Comparison of ENCODE assay signal across 10 mouse cellular contexts in genomic region chr1:182953667-182954066, GRCm38 (mm10). TPM values are rescaled to one million over a fixed set of nuclear protein-coding genes. Genes with fewer than 3 reads are reported as not detected.
DNase-seq lines count a peak whose midpoint lies in the region; ATAC-seq and TF ChIP-seq lines count a peak whose summit lies in the region.
"Had no signal": no experiment of that assay in that cellular context is flagged by ENCODE, and none has a peak within 500 bp of the region (broad histone marks: within the 10 kb centered on the region; RNA-seq: fewer than 3 reads in every experiment).

No protein-coding gene starts in this region.

- H3K4me3 ChIP-seq in lung, embryonic 14.5 days (ENCODE audit: low read depth, low read length), result no peak overlapping the region
- H3K4me3 ChIP-seq in bone marrow macrophage, adult 2 months (ENCODE audit: insufficient read depth, low read length), result no peak overlapping the region
- H3K4me3 ChIP-seq in heart, embryonic 11.5 days (ENCODE audit: low read depth, low read length), result no peak overlapping the region
- H3K4me3 ChIP-seq in midbrain, embryonic 14.5 days (replicated peaks; ENCODE audit: low read depth, low read length), result no peak overlapping the region
- no peak overlapping the region for H3K4me3 ChIP-seq in neural tube, embryonic 15.5 days (replicated peaks)
- H3K4me3 ChIP-seq: left cerebral cortex, adult 2 months had no signal

- H3K4me2 ChIP-seq in lung, embryonic 14.5 days, result no peak overlapping the region
- H3K4me2 ChIP-seq in heart, embryonic 11.5 days, result peak overlapping the region; percentile 66
- no peak overlapping the region for H3K4me2 ChIP-seq in midbrain, embryonic 14.5 days (ENCODE audit: low read length)
- H3K4me2 ChIP-seq in neural tube, embryonic 15.5 days, result no peak overlapping the region

- no peaks in the 10 kb centered on the region for H3K9me3 ChIP-seq in lung, embryonic 14.5 days (ENCODE audit: low read depth, low read length)
- H3K9me3 ChIP-seq in heart, embryonic 11.5 days (replicated peaks; ENCODE audit: control insufficient read depth, low read length), result no peaks in the 10 kb centered on the region
- no peaks in the 10 kb centered on the region for H3K9me3 ChIP-seq in midbrain, embryonic 14.5 days (ENCODE audit: control insufficient read depth, low read length)
- no peaks in the 10 kb centered on the region for H3K9me3 ChIP-seq in neural tube, embryonic 15.5 days (replicated peaks)

- no peak for ATAC-seq in lung, embryonic 14.5 days (ENCODE audit: insufficient read depth)
- ATAC-seq in heart, embryonic 11.5 days (replicated peaks; ENCODE audit: insufficient number of reproducible peaks, low FRiP score, low TSS enrichment), result no peak
- ATAC-seq in midbrain, embryonic 14.5 days (ENCODE audit: low FRiP score, low TSS enrichment), result no peak
- ATAC-seq in neural tube, embryonic 15.5 days (ENCODE audit: low FRiP score), result no peak
- ATAC-seq in megakaryocyte-erythroid progenitor cell, adult 5-6 weeks (replicated peaks; ENCODE audit: low FRiP score, low TSS enrichment, poor library complexity, severe bottlenecking), result no peak

- DNase-seq in lung, embryonic 14.5 days, result no peak
- DNase-seq in lung, postnatal 25 days (ENCODE audit: low spot score), result no peak
- no peak for DNase-seq in midbrain, embryonic 14.5 days
- DNase-seq: kidney, adult 2 months; thymus, postnatal 4 days had no signal

- H3K9ac ChIP-seq in lung, embryonic 14.5 days, result no peak overlapping the region
- peak overlapping the region; percentile 6; the same call in 1 of the 2 replicates for H3K9ac ChIP-seq in heart, embryonic 11.5 days (ENCODE audit: low read depth, low read length)
- H3K9ac ChIP-seq in midbrain, embryonic 14.5 days (replicated peaks; ENCODE audit: low read length), result no peak overlapping the region
- no peak overlapping the region for H3K9ac ChIP-seq in neural tube, embryonic 15.5 days (replicated peaks)

- no peak for TF ChIP-seq POLR2A in bone marrow macrophage, adult 2 months (IDR thresholded peaks at IDR 0.05; ENCODE audit: borderline replicate concordance, low read depth, low read length)

- no peak for TF ChIP-seq CTCF in lung, embryonic 14.5 days (IDR thresholded peaks at IDR 0.05; ENCODE audit: low read depth)
- no peak for TF ChIP-seq CTCF in bone marrow macrophage, adult 2 months (IDR thresholded peaks at IDR 0.05; ENCODE audit: low read depth, low read length)

- H3K36me3 ChIP-seq in lung, embryonic 14.5 days (ENCODE audit: insufficient read depth), result no peaks in the 10 kb centered on the region
- no peaks in the 10 kb centered on the region for H3K36me3 ChIP-seq in heart, embryonic 11.5 days (ENCODE audit: control insufficient read depth, insufficient read depth, low read length)
- H3K36me3 ChIP-seq in midbrain, embryonic 14.5 days (ENCODE audit: control insufficient read depth, insufficient read depth, low read length), result no peaks in the 10 kb centered on the region
- no peaks in the 10 kb centered on the region for H3K36me3 ChIP-seq in neural tube, embryonic 15.5 days

- WGBS in lung, embryonic 14.5 days, result 61% methylated on average over 4 of the region's 4 CpGs
- WGBS in heart, embryonic 11.5 days (ENCODE audit: insufficient replicate concordance), result 24% methylated on average over 4 of the region's 4 CpGs
- WGBS in midbrain, embryonic 14.5 days, result 69% methylated on average over 4 of the region's 4 CpGs
- whole genome bisulfite sequencing in neural tube, embryonic 15.5 days, result 84% methylated on average over 4 of the region's 4 CpGs

- H3K4me1 ChIP-seq in lung, embryonic 14.5 days (ENCODE audit: insufficient read depth), result peaks cover 14% of the 10 kb centered on the region
- peaks cover 41% of the 10 kb centered on the region for H3K4me1 ChIP-seq in bone marrow macrophage, adult 2 months (ENCODE audit: control insufficient read depth, insufficient read depth, low read length)
- H3K4me1 ChIP-seq in heart, embryonic 11.5 days (ENCODE audit: control insufficient read depth, insufficient read depth, low read length), result peaks cover 34% of the 10 kb centered on the region
- H3K4me1 ChIP-seq in midbrain, embryonic 14.5 days (ENCODE audit: control insufficient read depth, insufficient read depth, low read length), result peaks cover 25% of the 10 kb centered on the region; the same call in 1 of the 2 replicates
- peaks cover 19% of the 10 kb centered on the region for H3K4me1 ChIP-seq in neural tube, embryonic 15.5 days

- no peaks in the 10 kb centered on the region for H3K27me3 ChIP-seq in lung, embryonic 14.5 days (ENCODE audit: insufficient read depth, low read length)
- H3K27me3 ChIP-seq in heart, embryonic 11.5 days (ENCODE audit: control insufficient read depth, insufficient read depth, low read length), result 0 out of 2 replicates have a peak, but pooled peaks cover 5% of the 10 kb centered on the region
- no peaks in the 10 kb centered on the region for H3K27me3 ChIP-seq in midbrain, embryonic 14.5 days (ENCODE audit: control insufficient read depth, insufficient read depth, low read length)
- H3K27me3 ChIP-seq in neural tube, embryonic 15.5 days (replicated peaks), result no peaks in the 10 kb centered on the region

- peak overlapping the region; percentile 9; the same call in 1 of the 2 replicates for H3K27ac ChIP-seq in lung, embryonic 14.5 days (ENCODE audit: low read depth)
- H3K27ac ChIP-seq in bone marrow macrophage, adult 2 months (ENCODE audit: insufficient read depth, low read depth, low read length), result peak overlapping the region; percentile 75
- H3K27ac ChIP-seq in heart, embryonic 11.5 days (ENCODE audit: low read depth, low read length), result peak overlapping the region; percentile 77
- H3K27ac ChIP-seq in midbrain, embryonic 14.5 days (replicated peaks; ENCODE audit: low read depth, low read length), result peak overlapping the region; percentile 43; the same call in 1 of the 2 replicates
- H3K27ac ChIP-seq in neural tube, embryonic 15.5 days (replicated peaks), result no peak overlapping the region
- H3K27ac ChIP-seq: left cerebral cortex, adult 2 months had no signal

RNA-seq across cellular contexts. Expression of gene Tlr5, which starts 0.9 kb away (rescaled TPM):
- polyA plus RNA-seq in lung, embryonic 14.5 days (2014; fragmentation: Nextera tagmentation; extraction: Ambion mirVana), result 1.2 and 1.8 TPM in 2 replicates
- 2.3 and 2.7 TPM in 2 replicates for polyA plus RNA-seq in bone marrow macrophage, adult 2 months (2012; ENCODE audit: insufficient read depth, insufficient read length, missing spikeins)
- 5.3 and 5.7 TPM in 2 replicates for polyA plus RNA-seq in heart, embryonic 11.5 days (2014; fragmentation: Nextera tagmentation; extraction: Ambion mirVana)
- polyA plus RNA-seq in midbrain, embryonic 14.5 days (2014; fragmentation: Nextera tagmentation; extraction: Ambion mirVana), result 0.09 and 0.25 TPM in 2 replicates
- polyA plus RNA-seq in neural tube, embryonic 15.5 days (2015; fragmentation: Nextera tagmentation; extraction: Ambion mirVana), result 0.36 and 0.61 TPM in 2 replicates
- not detected in 2 replicates for total RNA-seq in megakaryocyte-erythroid progenitor cell, adult 5-6 weeks (2014; fragmentation: Nextera tagmentation)
- not detected in 2 replicates for total RNA-seq in megakaryocyte-erythroid progenitor cell, adult 5-6 weeks (2017)
